Mouse (Mus musculus): ENCODE results near the gene Tmem116. TPM values are rescaled to one million over a fixed set of nuclear protein-coding genes. Genes with fewer than 3 reads are reported as not detected.
"Not testable (repeated sequence)": the region's sequence is repeated elsewhere in the genome, so short reads cannot be mapped to it uniquely, and the experiment has no call there.

Tmem116 gene
- polyA plus RNA-seq, 1 experiment from 2014 or later: 2.9 TPM

DNA sequence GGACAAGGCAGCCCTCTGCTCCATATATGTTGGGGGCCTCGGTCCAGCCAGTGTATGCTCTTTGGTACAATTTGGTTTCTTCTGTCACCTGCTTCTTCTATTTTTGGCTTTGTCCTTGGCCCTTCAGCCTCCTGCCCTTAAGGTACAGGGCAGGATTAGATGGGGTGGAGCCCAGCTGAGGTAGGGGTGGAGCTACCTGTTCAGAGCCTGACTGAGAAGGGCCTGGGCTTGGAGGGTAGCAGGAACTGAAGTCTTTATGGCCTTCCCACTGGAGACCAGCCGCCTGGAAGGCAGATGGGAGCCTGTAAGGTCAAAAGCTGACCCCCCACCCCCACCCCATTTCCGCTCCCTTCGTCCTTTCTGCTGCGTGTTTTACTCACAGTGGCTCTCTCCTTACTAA lies 11.3 kb downstream of the Tmem116 start:
- Histone ChIP-seq H3K4me2 (replicated peaks) (no peak overlapping the region), H3K9ac (no peak overlapping the region), H3K36me3 (no peaks in the 10 kb centered on the region), H3K27me3 (no peaks in the 10 kb centered on the region), H3K4me1 (no peaks in the 10 kb centered on the region), H3K27ac (replicated peaks) (no peak overlapping the region), H3K4me3 (replicated peaks) (no peak overlapping the region), H3K9me3 (replicated peaks) (no peaks in the 10 kb centered on the region)
- no peak for ATAC-seq (ENCODE audit: insufficient number of reproducible peaks, low FRiP score, low TSS enrichment, low read depth)
- 56% methylated on average over 5 of the region's 5 CpGs for WGBS

DNA sequence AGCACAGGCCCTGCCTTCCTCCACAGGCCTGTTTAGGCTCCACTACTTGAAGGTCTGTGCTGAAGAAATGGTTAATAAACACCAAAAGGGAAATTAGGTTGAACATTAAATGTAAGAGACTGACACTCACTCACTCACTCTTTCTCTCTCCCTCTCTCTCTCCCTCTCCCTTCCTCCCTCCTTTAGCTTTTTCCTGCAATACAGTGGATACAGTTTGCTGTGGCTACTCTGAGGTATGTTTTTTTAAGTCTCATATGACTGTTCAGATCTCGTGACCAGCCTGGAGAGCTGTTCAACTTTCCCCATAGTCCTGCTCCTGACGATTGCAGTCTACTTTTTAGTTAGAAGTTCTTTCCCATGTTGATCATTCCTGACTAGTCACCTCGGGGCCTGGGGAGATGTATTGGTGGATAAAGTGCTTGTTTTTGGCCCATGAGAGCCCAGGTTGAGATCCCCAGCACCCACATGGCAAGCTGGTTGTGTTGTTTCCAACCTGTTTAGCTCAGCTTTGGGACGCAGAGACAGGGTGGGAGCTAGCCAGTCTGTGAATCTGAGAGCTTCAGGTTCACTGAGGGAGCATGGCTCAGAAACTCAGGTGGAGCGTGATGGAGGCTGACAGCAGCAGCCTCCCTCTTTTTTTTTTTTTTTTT lies 12.0 kb downstream of the Tmem116 start:
- Histone ChIP-seq H3K36me3 (no peaks in the 10 kb centered on the region), H3K4me2 (replicated peaks) (no peak overlapping the region), H3K4me1 (no peaks in the 10 kb centered on the region), H3K27me3 (no peaks in the 10 kb centered on the region), H3K9me3 (replicated peaks) (no peaks in the 10 kb centered on the region), H3K4me3 (replicated peaks) (no peak overlapping the region), H3K9ac (no peak overlapping the region), H3K27ac (replicated peaks) (no peak overlapping the region)
- 57% methylated on average over 5 of the region's 5 CpGs for WGBS
- no peak for ATAC-seq (ENCODE audit: insufficient number of reproducible peaks, low FRiP score, low TSS enrichment, low read depth)

DNA sequence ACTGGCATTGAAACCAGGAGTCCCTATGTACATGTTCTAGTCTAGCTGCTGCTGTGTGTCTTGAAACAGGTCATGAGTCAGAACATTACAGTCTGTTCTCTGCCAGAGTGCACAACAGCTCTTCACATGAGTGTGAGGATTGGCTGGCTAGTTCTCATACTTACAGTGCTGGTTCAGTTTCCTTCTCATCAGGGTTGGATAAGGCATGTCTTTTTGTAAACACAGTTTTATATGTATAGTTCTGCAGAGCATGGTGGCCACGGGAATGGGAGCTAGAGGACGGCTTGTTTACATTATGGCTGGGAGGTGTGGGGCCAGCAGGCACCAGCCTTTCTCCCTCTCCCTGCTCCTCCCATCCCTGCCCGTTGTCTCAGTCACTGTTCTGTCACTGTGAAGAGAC lies 17.9 kb downstream of the Tmem116 start:
- H3K27ac ChIP-seq (replicated peaks): no peak overlapping the region
- H3K9ac ChIP-seq: no peak overlapping the region
- H3K36me3 ChIP-seq: no peaks in the 10 kb centered on the region
- no peak overlapping the region for H3K4me3 ChIP-seq (replicated peaks)
- no peaks in the 10 kb centered on the region for H3K27me3 ChIP-seq
- WGBS: 43% methylated on average over 3 of the region's 3 CpGs
- H3K4me1 ChIP-seq: no peaks in the 10 kb centered on the region
- H3K4me2 ChIP-seq (replicated peaks): no peak overlapping the region
- H3K9me3 ChIP-seq (replicated peaks): no peaks in the 10 kb centered on the region
- ATAC-seq (ENCODE audit: insufficient number of reproducible peaks, low FRiP score, low TSS enrichment, low read depth): no peak

DNA sequence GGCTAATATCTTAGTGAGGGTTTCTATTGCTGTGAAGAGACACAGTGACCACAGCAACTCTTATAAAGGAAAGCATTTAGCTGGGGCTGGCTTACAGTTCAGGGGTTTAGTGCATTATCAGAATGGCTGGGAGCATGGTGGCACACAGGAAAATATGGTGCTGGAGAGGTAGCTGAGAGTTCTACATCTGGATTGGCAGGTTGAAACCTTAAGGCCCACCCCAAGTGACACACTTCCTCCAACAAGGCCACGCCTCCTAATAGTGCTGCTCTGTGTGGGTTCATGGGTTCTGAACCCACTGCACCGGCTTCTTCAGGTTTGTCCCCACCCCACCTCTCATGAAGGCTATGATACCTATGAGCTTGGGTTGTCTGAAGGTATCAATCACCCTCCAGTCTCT lies 20.7 kb downstream of the Tmem116 start:
- Histone ChIP-seq H3K9me3 (replicated peaks) (no peaks in the 10 kb centered on the region), H3K4me1 (no peaks in the 10 kb centered on the region), H3K27me3 (no peaks in the 10 kb centered on the region), H3K4me2 (replicated peaks) (no peak overlapping the region), H3K9ac (no peak overlapping the region), H3K4me3 (replicated peaks) (no peak overlapping the region), H3K27ac (replicated peaks) (no peak overlapping the region), H3K36me3 (no peaks in the 10 kb centered on the region)
- WGBS: 88% methylated on average over 2 of the region's 2 CpGs
- ATAC-seq (ENCODE audit: insufficient number of reproducible peaks, low FRiP score, low TSS enrichment, low read depth): no peak

DNA sequence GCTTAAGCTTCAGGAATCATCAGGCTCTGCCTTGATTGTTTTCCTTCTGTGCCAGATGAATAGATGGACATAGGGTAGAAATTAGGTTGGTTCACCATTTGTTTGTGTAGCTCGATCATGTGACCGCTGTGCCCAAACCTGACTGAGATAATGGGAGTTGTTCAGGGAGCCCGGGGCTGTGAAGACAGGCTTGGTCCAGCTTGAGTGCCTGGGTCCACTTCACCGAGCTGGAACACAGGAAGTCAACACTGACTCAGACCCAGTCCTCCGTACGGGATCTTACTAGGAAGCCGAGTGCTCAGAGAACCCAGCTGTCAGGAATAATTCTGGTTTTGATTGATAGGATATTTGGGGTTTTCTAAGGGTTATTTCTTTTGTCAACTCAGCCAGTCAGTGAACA lies 22.9 kb downstream of the Tmem116 start:
- Histone ChIP-seq H3K4me1 (no peaks in the 10 kb centered on the region), H3K4me2 (replicated peaks) (no peak overlapping the region), H3K36me3 (no peaks in the 10 kb centered on the region), H3K27me3 (no peaks in the 10 kb centered on the region), H3K4me3 (replicated peaks) (no peak overlapping the region), H3K9ac (no peak overlapping the region), H3K9me3 (replicated peaks) (no peaks in the 10 kb centered on the region), H3K27ac (replicated peaks) (no peak overlapping the region)
- ATAC-seq (ENCODE audit: insufficient number of reproducible peaks, low FRiP score, low TSS enrichment, low read depth): no peak
- 62% methylated on average over 7 of the region's 7 CpGs for WGBS

DNA sequence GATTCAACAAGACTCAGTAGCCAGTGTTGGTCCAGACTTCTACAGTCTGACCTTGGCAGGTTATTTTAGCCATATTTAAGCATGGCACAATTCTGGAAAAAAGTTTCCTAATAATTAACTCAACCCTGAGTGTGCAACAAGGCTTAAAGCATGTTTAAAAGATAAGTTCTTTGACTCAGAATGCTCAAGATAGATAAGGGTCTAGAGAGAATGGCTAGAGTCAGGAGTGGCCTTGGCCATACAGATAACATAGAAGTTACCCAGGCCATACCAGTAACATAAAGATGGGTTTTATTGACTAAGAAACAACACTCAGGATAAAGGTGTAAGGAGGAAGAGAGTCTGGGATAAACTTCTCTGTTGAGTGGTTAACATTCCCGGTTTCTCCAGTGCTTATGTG lies 24.3 kb downstream of the Tmem116 start:
- no peaks in the 10 kb centered on the region for H3K4me1 ChIP-seq
- H3K4me2 ChIP-seq (replicated peaks): no peak overlapping the region
- no peak for ATAC-seq (ENCODE audit: insufficient number of reproducible peaks, low FRiP score, low TSS enrichment, low read depth)
- no peak overlapping the region for H3K4me3 ChIP-seq (replicated peaks)
- H3K27me3 ChIP-seq: no peaks in the 10 kb centered on the region
- no peaks in the 10 kb centered on the region for H3K9me3 ChIP-seq (replicated peaks)
- no peak overlapping the region for H3K9ac ChIP-seq
- no peaks in the 10 kb centered on the region for H3K36me3 ChIP-seq
- H3K27ac ChIP-seq (replicated peaks): no peak overlapping the region
- 84% methylated on average over 1 of the region's 1 CpGs for WGBS

DNA sequence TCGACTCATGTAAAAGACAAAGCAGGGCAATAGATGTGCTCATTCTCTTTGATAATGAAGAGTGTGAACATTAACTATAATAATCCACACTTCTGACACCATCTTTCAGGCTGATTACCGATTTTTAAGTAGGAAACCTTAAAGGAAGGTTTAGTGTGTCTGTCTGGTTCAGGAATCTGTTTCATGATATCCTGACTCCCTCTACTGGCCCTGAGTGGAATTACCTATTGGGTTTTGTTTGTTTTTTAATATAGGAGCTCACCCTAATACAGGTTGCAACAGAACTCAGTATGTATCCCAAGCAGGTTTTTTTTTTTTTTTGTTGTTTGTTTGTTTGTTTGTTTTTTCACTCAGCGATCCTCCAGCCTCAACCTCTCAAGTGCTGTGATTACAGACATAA lies 26.0 kb downstream of the Tmem116 start:
- H3K4me1 ChIP-seq: no peaks in the 10 kb centered on the region
- no peak overlapping the region for H3K9ac ChIP-seq
- H3K27ac ChIP-seq (replicated peaks): no peak overlapping the region
- no peaks in the 10 kb centered on the region for H3K27me3 ChIP-seq
- no peaks in the 10 kb centered on the region for H3K9me3 ChIP-seq (replicated peaks)
- no peak overlapping the region for H3K4me3 ChIP-seq (replicated peaks)
- H3K36me3 ChIP-seq: no peaks in the 10 kb centered on the region
- WGBS: 31% methylated on average over 3 of the region's 3 CpGs
- ATAC-seq (ENCODE audit: insufficient number of reproducible peaks, low FRiP score, low TSS enrichment, low read depth): no peak
- H3K4me2 ChIP-seq (replicated peaks): no peak overlapping the region

DNA sequence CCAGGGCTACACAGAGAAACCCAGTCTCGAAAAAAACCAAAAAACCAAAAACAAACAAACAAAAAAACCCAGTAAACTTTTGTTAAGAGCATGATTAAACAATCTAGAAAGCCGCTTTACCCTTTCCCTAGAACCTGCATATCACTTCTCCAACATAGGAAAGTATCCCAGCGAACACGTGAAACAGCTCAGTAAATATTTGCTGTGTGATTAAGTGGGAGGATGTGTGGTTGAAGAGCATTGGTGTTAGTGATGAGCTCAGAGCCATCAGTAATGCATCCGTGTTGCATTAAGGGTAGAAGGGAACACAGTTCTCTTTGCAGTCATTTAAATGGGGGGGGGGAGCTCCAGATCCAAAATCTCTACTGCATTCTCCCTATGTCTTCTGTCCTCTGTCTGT lies 33.1 kb downstream of the Tmem116 start:
- no peaks in the 10 kb centered on the region for H3K9me3 ChIP-seq (replicated peaks)
- ATAC-seq (ENCODE audit: insufficient number of reproducible peaks, low FRiP score, low TSS enrichment, low read depth): no peak
- H3K27me3 ChIP-seq: no peaks in the 10 kb centered on the region
- H3K4me2 ChIP-seq (replicated peaks): no peak overlapping the region
- H3K9ac ChIP-seq: no peak overlapping the region
- H3K4me3 ChIP-seq (replicated peaks): no peak overlapping the region
- no peak overlapping the region for H3K27ac ChIP-seq (replicated peaks)
- no peaks in the 10 kb centered on the region for H3K36me3 ChIP-seq
- WGBS: 79% methylated on average over 5 of the region's 5 CpGs
- H3K4me1 ChIP-seq: no peaks in the 10 kb centered on the region

DNA sequence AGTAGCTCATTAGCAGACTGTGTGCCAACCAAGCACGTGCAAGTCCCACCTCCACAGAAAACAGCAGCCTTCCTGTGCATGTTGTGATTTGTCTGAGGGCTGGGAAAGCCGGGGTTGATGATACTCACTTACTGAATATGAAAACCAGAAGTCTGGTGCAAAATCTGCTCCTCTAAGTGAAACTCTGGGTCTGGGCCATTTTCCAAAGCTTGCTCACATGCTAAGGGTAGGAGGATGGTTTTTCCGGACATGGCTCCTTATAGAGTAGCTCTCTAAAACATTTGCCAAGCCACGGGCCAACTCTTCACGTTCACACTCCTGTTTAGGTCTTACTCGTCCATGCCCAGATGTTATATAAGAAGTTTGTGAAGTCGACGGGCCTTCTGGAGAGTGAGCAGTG lies 41.6 kb downstream of the Tmem116 start:
- H3K27ac ChIP-seq (replicated peaks): no peak overlapping the region; the same call in 1 of the 2 replicates
- WGBS: 40% methylated on average over 8 of the region's 8 CpGs
- ATAC-seq (ENCODE audit: insufficient number of reproducible peaks, low FRiP score, low TSS enrichment, low read depth): no peak

DNA sequence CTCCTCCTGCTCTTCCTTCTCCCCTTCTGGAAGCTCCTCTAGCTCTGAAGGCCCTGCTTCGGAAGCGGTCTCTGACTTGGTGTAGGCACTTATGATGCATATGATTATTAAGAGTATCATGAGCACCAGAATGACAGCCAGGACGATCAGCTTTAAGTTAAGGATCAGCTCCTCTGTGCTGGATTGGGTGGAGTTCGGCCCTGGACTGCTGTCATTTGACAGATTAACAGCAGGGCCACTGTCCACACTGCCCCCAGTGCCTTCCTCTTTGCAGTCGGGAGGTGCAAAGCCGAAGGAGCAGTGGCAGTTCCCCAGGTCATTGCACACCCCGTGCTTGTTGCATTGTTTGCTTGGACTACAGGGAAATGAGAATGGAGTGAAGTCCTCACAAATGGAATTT lies 49.0 kb downstream of the Tmem116 start:
- Histone ChIP-seq H3K4me3 (replicated peaks) (no peak overlapping the region), H3K4me1 (no peaks in the 10 kb centered on the region), H3K27ac (replicated peaks) (no peak overlapping the region), H3K27me3 (no peaks in the 10 kb centered on the region), H3K9me3 (replicated peaks) (no peaks in the 10 kb centered on the region), H3K36me3 (no peaks in the 10 kb centered on the region), H3K4me2 (replicated peaks) (no peak overlapping the region), H3K9ac (no peak overlapping the region)
- no peak for ATAC-seq (ENCODE audit: insufficient number of reproducible peaks, low FRiP score, low TSS enrichment, low read depth)
- WGBS: 72% methylated on average over 7 of the region's 7 CpGs

More for the DNA sequence above, 41.6 kb downstream of the Tmem116 start:
- no peak overlapping the region for H3K9ac ChIP-seq
- H3K4me3 ChIP-seq (replicated peaks): no peak overlapping the region
- no peaks in the 10 kb centered on the region for H3K36me3 ChIP-seq
- no peaks in the 10 kb centered on the region for H3K9me3 ChIP-seq (replicated peaks)
- H3K4me2 ChIP-seq (replicated peaks): no peak overlapping the region
- H3K27me3 ChIP-seq: no peaks in the 10 kb centered on the region
- H3K4me1 ChIP-seq: no peaks in the 10 kb centered on the region

DNA sequence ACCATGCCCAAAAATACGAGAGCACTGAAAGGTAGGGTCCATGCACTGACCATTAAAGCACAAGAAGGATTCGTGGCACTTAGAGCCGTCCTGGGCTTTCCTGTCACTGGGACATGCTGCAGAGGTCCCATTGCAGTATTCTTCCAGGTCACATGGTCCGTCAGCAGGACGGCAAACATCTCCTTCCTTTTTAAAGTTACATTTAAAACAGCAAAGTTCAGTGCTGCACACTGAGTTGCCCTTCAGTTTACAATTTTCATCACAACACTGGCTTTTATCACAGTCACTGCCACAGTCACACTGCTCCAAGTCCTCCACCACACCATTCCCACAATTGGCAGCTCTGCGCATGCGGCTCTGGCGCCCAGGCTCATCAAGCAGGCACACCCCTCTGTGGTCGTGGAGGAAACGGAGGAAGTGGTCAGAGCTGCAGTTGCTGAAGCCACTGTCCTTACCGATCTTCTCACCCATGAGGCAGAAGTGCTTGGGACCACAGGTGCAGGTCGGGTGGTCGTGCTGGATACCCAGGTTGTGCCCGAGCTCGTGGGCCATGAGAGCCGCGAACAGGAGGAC lies 49.8 kb downstream of the Tmem116 start:
- H3K27ac ChIP-seq (replicated peaks); H3K36me3 ChIP-seq; ATAC-seq (ENCODE audit: insufficient number of reproducible peaks, low FRiP score, low TSS enrichment, low read depth); H3K4me1 ChIP-seq; H3K27me3 ChIP-seq; H3K4me3 ChIP-seq (replicated peaks); H3K4me2 ChIP-seq (replicated peaks); H3K9ac ChIP-seq; H3K9me3 ChIP-seq (replicated peaks): not testable (repeated sequence)
- 64% methylated on average over 11 of the region's 17 CpGs for WGBS

DNA sequence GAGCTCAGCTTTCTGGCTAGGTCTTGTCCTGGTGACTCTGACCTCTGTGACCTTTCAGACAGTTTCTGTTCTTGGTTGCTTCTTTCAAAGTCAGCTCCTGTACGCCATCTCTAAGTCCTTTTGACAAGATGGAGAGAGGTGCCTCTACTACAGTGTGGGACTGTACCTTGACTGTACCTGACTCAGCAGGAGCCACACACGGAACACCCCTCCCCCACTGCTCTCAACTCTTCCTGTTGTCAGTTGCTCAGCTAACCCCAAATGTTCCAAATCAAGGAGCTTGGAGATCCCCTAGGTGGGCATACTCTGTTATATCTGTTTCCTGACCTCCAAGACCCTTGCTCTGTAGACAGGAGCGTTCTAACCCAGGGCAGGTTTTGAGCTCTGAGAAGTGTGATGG lies 51.5 kb downstream of the Tmem116 start, which contains the start of gene Adam1b:
TSS of gene Adam1b (minus strand) at position 205 of the 400 bp plus-strand sequence.
- no peak for ATAC-seq (ENCODE audit: insufficient number of reproducible peaks, low FRiP score, low TSS enrichment, low read depth)
- Histone ChIP-seq H3K36me3 (no peaks in the 10 kb centered on the region), H3K4me1 (no peaks in the 10 kb centered on the region), H3K4me2 (replicated peaks) (no peak within 1 kb of the TSS), H3K9me3 (replicated peaks) (no peaks in the 10 kb centered on the region), H3K4me3 (replicated peaks) (no peak within 1 kb of the TSS), H3K27me3 (no peaks in the 10 kb centered on the region), H3K9ac (no peak within 1 kb of the TSS), H3K27ac (replicated peaks) (no peak within 1 kb of the TSS)
- 68% methylated on average over 3 of the region's 3 CpGs for WGBS
